Mouse (Mus musculus): Measurements from ENCODE around the gene Ctsk. TPM values are rescaled to one million over a fixed set of nuclear protein-coding genes. Genes with fewer than 3 reads are reported as not detected.
A peak's percentile ranks its signal among the peaks of the same experiment; 100 is the strongest.

Ctsk gene
- polyA plus RNA-seq, 1 experiment, result 0.81 TPM

GRCm38 (mm10) chr3:95509348-95509747, 10.3 kb downstream of the Ctsk start:
- H3K4me1 ChIP-seq (ENCODE audit: control insufficient read depth, insufficient read depth, insufficient read length, low read length), result peaks cover 6% of the 10 kb centered on the region; the same call in 1 of the 2 replicates
- TF ChIP-seq CTCF (IDR thresholded peaks at IDR 0.05; ENCODE audit: extremely low read depth, insufficient read length, insufficient replicate concordance, low read depth, low read length) (no peak), POLR2A (IDR thresholded peaks at IDR 0.05; ENCODE audit: low read depth, low read length) (no peak)
- WGBS, result 75% methylated on average over 6 of the region's 6 CpGs
- no peaks in the 10 kb centered on the region for H3K27me3 ChIP-seq (ENCODE audit: control insufficient read depth, insufficient read depth, low read length)
- H3K27ac ChIP-seq (ENCODE audit: insufficient read depth, low read depth, low read length), result no peak overlapping the region
- H3K4me3 ChIP-seq (ENCODE audit: low read depth, low read length), result no peak overlapping the region
- no peaks in the 10 kb centered on the region for H3K36me3 ChIP-seq (ENCODE audit: control insufficient read depth, insufficient read depth, low read length)

GRCm38 (mm10) chr3:95511611-95512180, 12.6 kb downstream of the Ctsk start:
- Histone ChIP-seq H3K4me1 (ENCODE audit: control insufficient read depth, insufficient read depth, insufficient read length, low read length) (peaks cover 10% of the 10 kb centered on the region; the same call in 1 of the 2 replicates), H3K4me3 (ENCODE audit: low read depth, low read length) (no peak overlapping the region), H3K27me3 (ENCODE audit: control insufficient read depth, insufficient read depth, low read length) (no peaks in the 10 kb centered on the region), H3K27ac (ENCODE audit: insufficient read depth, low read depth, low read length) (peak overlapping the region; percentile 62), H3K36me3 (ENCODE audit: control insufficient read depth, insufficient read depth, low read length) (no peaks in the 10 kb centered on the region)
- TF ChIP-seq POLR2A (IDR thresholded peaks at IDR 0.05; ENCODE audit: low read depth, low read length) (no peak), CTCF (IDR thresholded peaks at IDR 0.05; ENCODE audit: extremely low read depth, insufficient read length, insufficient replicate concordance, low read depth, low read length) (no peak)
- WGBS, result 38% methylated on average over 9 of the region's 9 CpGs

- TF ChIP-seq CTCF (IDR thresholded peaks at IDR 0.05; ENCODE audit: extremely low read depth, insufficient read length, insufficient replicate concordance, low read depth, low read length), result no peak
- no peak for TF ChIP-seq POLR2A (IDR thresholded peaks at IDR 0.05; ENCODE audit: low read depth, low read length)
- Histone ChIP-seq H3K27me3 (ENCODE audit: control insufficient read depth, insufficient read depth, low read length) (no peaks in the 10 kb centered on the region), H3K4me1 (ENCODE audit: control insufficient read depth, insufficient read depth, insufficient read length, low read length) (peaks cover 16% of the 10 kb centered on the region), H3K27ac (ENCODE audit: insufficient read depth, low read depth, low read length) (no peak overlapping the region), H3K36me3 (ENCODE audit: control insufficient read depth, insufficient read depth, low read length) (no peaks in the 10 kb centered on the region), H3K4me3 (ENCODE audit: low read depth, low read length) (no peak overlapping the region)
- 92% methylated on average over 3 of the region's 3 CpGs for WGBS
Observed at GRCm38 (mm10) chr3:95516614-95517041, 17.6 kb downstream of the Ctsk start.

DNA sequence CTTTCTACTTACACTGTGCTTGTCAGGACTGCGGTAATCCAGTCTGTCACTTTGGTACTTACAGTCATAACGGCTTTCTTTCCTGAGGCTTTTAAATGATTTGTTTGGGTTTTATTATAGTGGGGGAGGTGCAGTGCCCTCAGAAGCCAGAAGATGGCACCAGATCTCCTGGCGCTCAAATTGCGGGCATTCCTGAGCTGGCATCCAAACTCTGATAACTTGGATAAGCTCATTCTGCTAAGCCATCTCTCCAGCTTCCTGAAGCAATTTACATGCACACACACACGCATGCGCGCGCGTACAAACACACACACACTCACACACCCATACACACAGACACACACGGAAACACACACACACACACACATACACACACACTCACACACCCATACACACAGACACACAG, 18.4 kb downstream of the Ctsk start:
- TF ChIP-seq CTCF (IDR thresholded peaks at IDR 0.05; ENCODE audit: extremely low read depth, insufficient read length, insufficient replicate concordance, low read depth, low read length) (peak; percentile 97), POLR2A (IDR thresholded peaks at IDR 0.05; ENCODE audit: low read depth, low read length) (no peak)
- peaks cover 11% of the 10 kb centered on the region for H3K4me1 ChIP-seq (ENCODE audit: control insufficient read depth, insufficient read depth, insufficient read length, low read length)
- 7% methylated on average over 10 of the region's 10 CpGs for WGBS
- no peak overlapping the region for H3K27ac ChIP-seq (ENCODE audit: insufficient read depth, low read depth, low read length)
- no peaks in the 10 kb centered on the region for H3K27me3 ChIP-seq (ENCODE audit: control insufficient read depth, insufficient read depth, low read length)
- H3K36me3 ChIP-seq (ENCODE audit: control insufficient read depth, insufficient read depth, low read length), result no peaks in the 10 kb centered on the region
- H3K4me3 ChIP-seq (ENCODE audit: low read depth, low read length), result no peak overlapping the region

GRCm38 (mm10) chr3:95518891-95519290, 19.8 kb downstream of the Ctsk start:
- no peak for TF ChIP-seq CTCF (IDR thresholded peaks at IDR 0.05; ENCODE audit: extremely low read depth, insufficient read length, insufficient replicate concordance, low read depth, low read length)
- no peak for TF ChIP-seq POLR2A (IDR thresholded peaks at IDR 0.05; ENCODE audit: low read depth, low read length)
- WGBS, result 83% methylated on average over 7 of the region's 7 CpGs
- Histone ChIP-seq H3K27ac (ENCODE audit: insufficient read depth, low read depth, low read length) (no peak overlapping the region), H3K4me1 (ENCODE audit: control insufficient read depth, insufficient read depth, insufficient read length, low read length) (peaks cover 20% of the 10 kb centered on the region), H3K27me3 (ENCODE audit: control insufficient read depth, insufficient read depth, low read length) (no peaks in the 10 kb centered on the region), H3K36me3 (ENCODE audit: control insufficient read depth, insufficient read depth, low read length) (no peaks in the 10 kb centered on the region), H3K4me3 (ENCODE audit: low read depth, low read length) (no peak overlapping the region)

GRCm38 (mm10) chr3:95519315-95519714, 20.3 kb downstream of the Ctsk start:
- WGBS, result 53% methylated on average over 2 of the region's 2 CpGs
- Histone ChIP-seq H3K4me1 (ENCODE audit: control insufficient read depth, insufficient read depth, insufficient read length, low read length) (peaks cover 18% of the 10 kb centered on the region), H3K36me3 (ENCODE audit: control insufficient read depth, insufficient read depth, low read length) (no peaks in the 10 kb centered on the region), H3K27ac (ENCODE audit: insufficient read depth, low read depth, low read length) (no peak overlapping the region), H3K27me3 (ENCODE audit: control insufficient read depth, insufficient read depth, low read length) (no peaks in the 10 kb centered on the region), H3K4me3 (ENCODE audit: low read depth, low read length) (no peak overlapping the region)
- TF ChIP-seq POLR2A (IDR thresholded peaks at IDR 0.05; ENCODE audit: low read depth, low read length) (no peak), CTCF (IDR thresholded peaks at IDR 0.05; ENCODE audit: extremely low read depth, insufficient read length, insufficient replicate concordance, low read depth, low read length) (no peak)

DNA sequence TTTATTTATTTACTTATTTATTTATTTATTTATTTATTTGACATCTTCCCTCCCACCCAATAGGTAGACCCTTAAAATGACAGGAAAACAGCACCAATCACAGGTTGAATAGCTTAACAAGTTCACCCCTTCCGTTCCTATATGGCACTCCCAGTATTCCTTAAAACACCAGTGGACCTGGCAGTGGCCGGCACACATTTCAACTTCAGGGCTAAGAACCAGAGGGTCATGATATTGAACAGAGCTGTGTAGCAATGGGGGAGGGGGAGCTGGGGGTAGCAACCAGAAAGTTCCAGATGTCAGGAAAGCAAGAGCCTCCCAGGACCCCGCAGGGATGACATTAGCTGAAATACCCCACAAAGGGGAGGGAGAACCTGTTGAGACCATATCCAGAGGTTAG, 21.0 kb downstream of the Ctsk start:
- Histone ChIP-seq H3K27ac (ENCODE audit: insufficient read depth, low read depth, low read length) (no peak overlapping the region), H3K4me3 (ENCODE audit: low read depth, low read length) (no peak overlapping the region), H3K36me3 (ENCODE audit: control insufficient read depth, insufficient read depth, low read length) (no peaks in the 10 kb centered on the region), H3K27me3 (ENCODE audit: control insufficient read depth, insufficient read depth, low read length) (no peaks in the 10 kb centered on the region), H3K4me1 (ENCODE audit: control insufficient read depth, insufficient read depth, insufficient read length, low read length) (peaks cover 16% of the 10 kb centered on the region)
- WGBS, result 87% methylated on average over 3 of the region's 3 CpGs
- TF ChIP-seq POLR2A (IDR thresholded peaks at IDR 0.05; ENCODE audit: low read depth, low read length) (no peak), CTCF (IDR thresholded peaks at IDR 0.05; ENCODE audit: extremely low read depth, insufficient read length, insufficient replicate concordance, low read depth, low read length) (no peak)
